Mouse (Mus musculus) MEL (cell line): ENCODE measurements at regions not wholly inside any gene's neighbourhood (a gene's known extent, or its start where the extent isn't known, plus 50 kb on each side); places are given as distances from the start of the nearest gene placed in this dataset.

Experiments used
- DNase-seq: peaks from one replicate; pipeline ENCODE4 v3.0.0; 2011; ENCODE audit warnings: low read depth, low spot score
- H3K27ac ChIP-seq: 2 replicates; pipeline ENCODE4 v1.5.1; 2012; ENCODE audit warnings: low read depth, mild to moderate bottlenecking, control low read depth, low read length, moderate library complexity; ENCODE audit not compliant: control insufficient read depth
- H3K27me3 ChIP-seq, 2 experiments: fragments of 150-350 bp in 1 of 2; sonication (generic) in 1 of 2; 2 replicates each; pipeline ENCODE4 v1.6.1; 2012; ENCODE audit warnings: low read length in 2 of 2, mild to moderate bottlenecking in 2 of 2, improper control_type of control experiment in 1 of 2, moderate library complexity in 1 of 2; ENCODE audit not compliant: insufficient read depth in 2 of 2, control insufficient read depth in 1 of 2
- H3K36me3 ChIP-seq, 2 experiments: 2 replicates each; pipeline ENCODE4 v1.6.1; 2012 to 2014; ENCODE audit warnings: low read length in 2 of 2, improper control_type of control experiment in 1 of 2, inconsistent platforms in 1 of 2, mild to moderate bottlenecking in 1 of 2; ENCODE audit not compliant: insufficient read depth in 2 of 2, control insufficient read depth in 1 of 2
- H3K4me1 ChIP-seq, 2 experiments: fragments of 150-350 bp in 1 of 2; sonication (generic) in 1 of 2; 2 replicates each; pipeline ENCODE4 v1.6.1; 2012; ENCODE audit warnings: low read length in 2 of 2, improper control_type of control experiment in 1 of 2, mild to moderate bottlenecking in 1 of 2; ENCODE audit not compliant: insufficient read depth in 2 of 2, control insufficient read depth in 1 of 2
- H3K4me3 ChIP-seq, 2 experiments: fragments of 150-350 bp in 1 of 2; sonication (generic) in 1 of 2; 2 replicates each; pipeline ENCODE4 v1.5.1; 2012; ENCODE audit warnings: low read depth in 2 of 2, low read length in 2 of 2, mild to moderate bottlenecking in 2 of 2, moderate library complexity in 2 of 2, control low read depth in 1 of 2, improper control_type of control experiment in 1 of 2; ENCODE audit not compliant: control insufficient read depth in 1 of 2, insufficient read depth in 1 of 2
- H3K79me2 ChIP-seq: 2 replicates; pipeline ENCODE4 v1.6.1; 2012; ENCODE audit warnings: mild to moderate bottlenecking, low read length, moderate library complexity; ENCODE audit not compliant: control insufficient read depth, poor library complexity, insufficient read depth
- H3K9ac ChIP-seq: 2 replicates; pipeline ENCODE4 v1.6.1; 2012; ENCODE audit warnings: low read depth, mild to moderate bottlenecking, control low read depth, low read length, moderate library complexity; ENCODE audit not compliant: control insufficient read depth, poor library complexity, severe bottlenecking
- H3K9me3 ChIP-seq: fragments of 150-350 bp; sonication (generic); replicated peaks from 2 replicates; pipeline ENCODE4 v1.6.1; 2012; ENCODE audit warnings: mild to moderate bottlenecking, low read length, improper control_type of control experiment, moderate library complexity; ENCODE audit not compliant: insufficient read depth
- BHLHE40 ChIP-seq: IDR thresholded peaks from 2 replicates; pipeline ENCODE4 v1.6.1; 2012; ENCODE audit warnings: low read depth, mild to moderate bottlenecking, inconsistent platforms, low read length, improper control_type of control experiment, borderline replicate concordance
- CTCF ChIP-seq, 3 experiments: IDR thresholded peaks in 2 of 3; conservative IDR thresholded peaks in 1 of 3; 2 replicates each; pipeline ENCODE4 v1.5.1; 2011 to 2012; ENCODE audit warnings: low read length in 3 of 3, low read depth in 2 of 3, mild to moderate bottlenecking in 2 of 3, improper control_type of control experiment in 1 of 3, inconsistent platforms in 1 of 3, mixed read lengths in 1 of 3, moderate library complexity in 1 of 3; ENCODE audit not compliant: control insufficient read depth in 1 of 3, insufficient read depth in 1 of 3, poor library complexity in 1 of 3, severe bottlenecking in 1 of 3
- ELF1 ChIP-seq: IDR thresholded peaks from 2 replicates; pipeline ENCODE4 v1.6.1; 2014; ENCODE audit warnings: low read depth, mild to moderate bottlenecking, inconsistent platforms, low read length, improper control_type of control experiment, moderate library complexity
- EP300 ChIP-seq, 2 experiments: IDR thresholded peaks; 2 replicates each; pipeline ENCODE4 v1.6.1; 2011; ENCODE audit warnings: improper control_type of control experiment in 2 of 2, low read length in 2 of 2, low read depth in 1 of 2, mild to moderate bottlenecking in 1 of 2
- ETS1 ChIP-seq: IDR thresholded peaks from 2 replicates; pipeline ENCODE4 v1.6.1; 2012; ENCODE audit warnings: low read depth, mild to moderate bottlenecking, inconsistent platforms, low read length, improper control_type of control experiment, moderate library complexity
- GABPA ChIP-seq: IDR thresholded peaks from 2 replicates; pipeline ENCODE4 v1.6.1; 2012; ENCODE audit warnings: low read depth, mild to moderate bottlenecking, inconsistent platforms, low read length, improper control_type of control experiment, moderate library complexity
- KAT2A ChIP-seq: conservative IDR thresholded peaks from 2 replicates; pipeline ENCODE4 v1.6.1; 2012; ENCODE audit warnings: low read depth, low read length, improper control_type of control experiment, inconsistent platforms
- MAZ ChIP-seq: IDR thresholded peaks from 2 replicates; pipeline ENCODE4 v1.6.1; 2012; ENCODE audit warnings: low read depth, mild to moderate bottlenecking, inconsistent platforms, low read length, improper control_type of control experiment
- MEF2A ChIP-seq: IDR thresholded peaks from 2 replicates; pipeline ENCODE4 v1.6.1; 2014; ENCODE audit warnings: low read depth, mild to moderate bottlenecking, inconsistent platforms, low read length, improper control_type of control experiment; ENCODE audit not compliant: poor library complexity, insufficient replicate concordance, severe bottlenecking; ENCODE audit errors: extremely low read depth
- MXI1 ChIP-seq: IDR thresholded peaks from 2 replicates; pipeline ENCODE4 v1.6.1; 2011; ENCODE audit warnings: mild to moderate bottlenecking, low read depth, low read length, improper control_type of control experiment
- MYC ChIP-seq: IDR thresholded peaks from 2 replicates; pipeline ENCODE4 v1.6.1; 2011; ENCODE audit warnings: low read depth, mild to moderate bottlenecking, low read length, improper control_type of control experiment, moderate library complexity
- NRF1 ChIP-seq: IDR thresholded peaks from 2 replicates; pipeline ENCODE4 v1.6.1; 2014; ENCODE audit warnings: low read depth, mild to moderate bottlenecking, inconsistent platforms, low read length, improper control_type of control experiment, moderate library complexity; ENCODE audit not compliant: poor library complexity, insufficient read depth, severe bottlenecking
- POLR2A ChIP-seq, 2 experiments: IDR thresholded peaks; 2 replicates each; pipeline ENCODE4 v1.6.1; 2011 to 2012; ENCODE audit warnings: low read length in 2 of 2, mild to moderate bottlenecking in 2 of 2, control low read depth in 1 of 2, improper control_type of control experiment in 1 of 2, low read depth in 1 of 2, moderate library complexity in 1 of 2; ENCODE audit not compliant: control insufficient read depth in 1 of 2, insufficient read depth in 1 of 2, poor library complexity in 1 of 2
- SIN3A ChIP-seq: IDR thresholded peaks from 2 replicates; pipeline ENCODE4 v1.6.1; 2012; ENCODE audit warnings: low read length, improper control_type of control experiment, inconsistent platforms
- TBP ChIP-seq: IDR thresholded peaks from 2 replicates; pipeline ENCODE4 v1.8.0; 2011; ENCODE audit warnings: low read depth, low read length, improper control_type of control experiment
- TCF12 ChIP-seq: IDR thresholded peaks from 2 replicates; pipeline ENCODE4 v1.6.1; 2014; ENCODE audit warnings: low read depth, mild to moderate bottlenecking, inconsistent platforms, low read length, improper control_type of control experiment, moderate library complexity
- UBTF ChIP-seq: IDR thresholded peaks from 2 replicates; pipeline ENCODE4 v1.6.1; 2012; ENCODE audit warnings: low read depth, mild to moderate bottlenecking, inconsistent platforms, low read length, improper control_type of control experiment, moderate library complexity, borderline replicate concordance; ENCODE audit not compliant: insufficient read depth
- USF2 ChIP-seq, 2 experiments: IDR thresholded peaks; 2 replicates each; pipeline ENCODE4 v1.6.1; 2011 to 2012; ENCODE audit warnings: improper control_type of control experiment in 2 of 2, low read length in 2 of 2, borderline replicate concordance in 1 of 2, inconsistent platforms in 1 of 2, low read depth in 1 of 2, mild to moderate bottlenecking in 1 of 2; ENCODE audit not compliant: insufficient read depth in 1 of 2
- ZKSCAN1 ChIP-seq: IDR thresholded peaks from 2 replicates; pipeline ENCODE4 v1.6.1; 2012; ENCODE audit warnings: low read depth, mild to moderate bottlenecking, inconsistent platforms, low read length, improper control_type of control experiment, moderate library complexity
- ZMIZ1 ChIP-seq: IDR thresholded peaks from 2 replicates; pipeline ENCODE4 v1.6.1; 2012; ENCODE audit warnings: low read depth, mild to moderate bottlenecking, inconsistent platforms, low read length, improper control_type of control experiment, moderate library complexity
- ZNF384 ChIP-seq: IDR thresholded peaks from 2 replicates; pipeline ENCODE4 v1.6.1; 2012; ENCODE audit warnings: low read depth, mild to moderate bottlenecking, inconsistent platforms, low read length, improper control_type of control experiment

GRCm38 (mm10) chr1:14506831-14507690 is 1586.1 kb downstream of the 4930444P10Rik start:
- TF ChIP-seq MYC (no peak), MEF2A (no peak), ZKSCAN1 (no peak), ZNF384 (no peak), POLR2A (IDR thresholded peaks at IDR 0.05; ENCODE audit: control insufficient read depth in 1 of 2, insufficient read depth in 1 of 2, low read depth in 1 of 2, low read length in 2 of 2, poor library complexity in 1 of 2) (no peak), TBP (no peak), UBTF (no peak), NRF1 (no peak), CTCF (IDR thresholded peaks at IDR 0.05 in 2 of 3, conservative IDR thresholded peaks at IDR 0.05 in 1 of 3; ENCODE audit: control insufficient read depth in 1 of 3, insufficient read depth in 1 of 3, low read depth in 2 of 3, low read length in 3 of 3, poor library complexity in 1 of 3, severe bottlenecking in 1 of 3) (no peak), TCF12 (no peak), EP300 (IDR thresholded peaks at IDR 0.05; ENCODE audit: low read depth in 1 of 2, low read length in 2 of 2) (no peak), ETS1 (no peak), ELF1 (no peak)
- Histone ChIP-seq H3K27me3 (no peaks in the 10 kb centered on the region; a peak in 1 of 4 replicates), H3K36me3 (peaks cover 0 to 3% of the 10 kb centered on the region in 2 experiments; a peak in 2 of 4 replicates), H3K9me3 (no peaks in the 10 kb centered on the region), H3K27ac (no peak overlapping the region), H3K79me2 (no peaks in the 10 kb centered on the region), H3K9ac (no peak overlapping the region), H3K4me1 (no peaks in the 10 kb centered on the region), H3K4me3 (no peak overlapping the region)
- no peak for DNase-seq

- Histone ChIP-seq H3K36me3 (peaks cover 0 to 3% of the 10 kb centered on the region in 2 experiments; a peak in 2 of 4 replicates), H3K4me1 (no peaks in the 10 kb centered on the region), H3K27ac (no peak overlapping the region), H3K4me3 (no peak overlapping the region), H3K9ac (no peak overlapping the region), H3K9me3 (no peaks in the 10 kb centered on the region), H3K27me3 (no peaks in the 10 kb centered on the region; a peak in 1 of 4 replicates), H3K79me2 (no peaks in the 10 kb centered on the region)
- TF ChIP-seq MEF2A = no peak
- no peak for TF ChIP-seq USF2 (IDR thresholded peaks at IDR 0.05; ENCODE audit: borderline replicate concordance in 1 of 2, insufficient read depth in 1 of 2, low read depth in 1 of 2, low read length in 2 of 2)
- no peak for TF ChIP-seq MXI1
- TF ChIP-seq TBP = no peak
- TF ChIP-seq SIN3A = no peak
- TF ChIP-seq BHLHE40 = no peak
- no peak for TF ChIP-seq ZMIZ1
- TF ChIP-seq CTCF (IDR thresholded peaks at IDR 0.05 in 2 of 3, conservative IDR thresholded peaks at IDR 0.05 in 1 of 3; ENCODE audit: control insufficient read depth in 1 of 3, insufficient read depth in 1 of 3, low read depth in 2 of 3, low read length in 3 of 3, poor library complexity in 1 of 3, severe bottlenecking in 1 of 3) = no peak
- no peak for TF ChIP-seq ETS1
- TF ChIP-seq KAT2A = no peak
- no peak for TF ChIP-seq ZNF384
- TF ChIP-seq MAZ = no peak
- no peak for TF ChIP-seq GABPA
- DNase-seq = no peak
Observed at GRCm38 (mm10) chr1:14506201-14506830, 1586.8 kb downstream of the 4930444P10Rik start.
